Mouse (Mus musculus): ENCODE results near the gene Stim1. TPM values are rescaled to one million over a fixed set of nuclear protein-coding genes. Genes with fewer than 3 reads are reported as not detected.

Gene Stim1
- polyA plus RNA-seq, 1 experiment: 37.0 TPM

DNA sequence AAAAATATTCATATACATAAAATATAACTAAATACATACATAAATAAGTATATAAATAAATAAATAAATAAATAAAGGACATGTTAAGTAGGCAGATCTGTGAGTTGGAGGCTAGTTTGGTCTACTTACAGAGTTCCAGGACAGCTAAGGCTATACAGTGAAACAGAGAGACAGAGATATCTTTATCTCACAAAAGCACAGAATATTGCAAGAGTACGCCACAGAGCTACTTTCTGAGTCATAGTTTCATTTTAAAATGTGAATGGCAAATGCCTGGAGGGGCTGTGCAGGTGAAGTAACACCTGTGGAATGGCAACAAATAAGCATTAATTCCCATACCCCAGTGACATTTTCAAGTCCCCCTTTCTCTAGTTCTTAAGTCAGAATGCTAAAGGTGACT lies 14.0 kb upstream of the Stim1 start:
- Histone ChIP-seq H3K4me2 (ENCODE audit: low read depth) (no peak overlapping the region), H3K27me3 (ENCODE audit: control insufficient read depth, insufficient read depth, insufficient read length) (no peaks in the 10 kb centered on the region), H3K36me3 (ENCODE audit: control insufficient read depth, insufficient read depth) (no peaks in the 10 kb centered on the region), H3K4me3 (no peak overlapping the region), H3K79me2 (ENCODE audit: control insufficient read depth, insufficient read depth) (peaks cover 11% of the 10 kb centered on the region), H3ac (ENCODE audit: control insufficient read depth, insufficient read length) (no peak overlapping the region)
- TF ChIP-seq REST (IDR thresholded peaks at IDR 0.05; ENCODE audit: insufficient read depth, insufficient read length): no peak
- no peak for TF ChIP-seq TCF3 (IDR thresholded peaks at IDR 0.05; ENCODE audit: insufficient read length, low read depth)
- no peak for TF ChIP-seq POLR2A (IDR thresholded peaks at IDR 0.05; ENCODE audit: insufficient read length, low read depth)
- no peak for TF ChIP-seq MAX (IDR thresholded peaks at IDR 0.05; ENCODE audit: low read depth)
- TF ChIP-seq POLR2AphosphoS2 (IDR thresholded peaks at IDR 0.05; ENCODE audit: insufficient read length, low read depth): no peak
- no peak for TF ChIP-seq TCF12 (IDR thresholded peaks at IDR 0.05; ENCODE audit: insufficient read depth, poor library complexity, severe bottlenecking)
- TF ChIP-seq CEBPB (IDR thresholded peaks at IDR 0.05; ENCODE audit: insufficient read depth, poor library complexity, severe bottlenecking): no peak
- no peak for TF ChIP-seq SRF (IDR thresholded peaks at IDR 0.05; ENCODE audit: control insufficient read depth, insufficient read length, low read depth)
- no peak for TF ChIP-seq MYOG (IDR thresholded peaks at IDR 0.05; ENCODE audit: control insufficient read depth in 1 of 3, insufficient read depth in 1 of 3, insufficient read length in 2 of 3, low read depth in 2 of 3)
- no peak for TF ChIP-seq E2F4 (IDR thresholded peaks at IDR 0.05; ENCODE audit: insufficient read depth)
- TF ChIP-seq MYOD1 (IDR thresholded peaks at IDR 0.05; ENCODE audit: control insufficient read depth in 1 of 3, insufficient read length in 2 of 3, low read depth in 2 of 3): no peak
- no peak for TF ChIP-seq USF1 (IDR thresholded peaks at IDR 0.05; ENCODE audit: low read depth)

DNA sequence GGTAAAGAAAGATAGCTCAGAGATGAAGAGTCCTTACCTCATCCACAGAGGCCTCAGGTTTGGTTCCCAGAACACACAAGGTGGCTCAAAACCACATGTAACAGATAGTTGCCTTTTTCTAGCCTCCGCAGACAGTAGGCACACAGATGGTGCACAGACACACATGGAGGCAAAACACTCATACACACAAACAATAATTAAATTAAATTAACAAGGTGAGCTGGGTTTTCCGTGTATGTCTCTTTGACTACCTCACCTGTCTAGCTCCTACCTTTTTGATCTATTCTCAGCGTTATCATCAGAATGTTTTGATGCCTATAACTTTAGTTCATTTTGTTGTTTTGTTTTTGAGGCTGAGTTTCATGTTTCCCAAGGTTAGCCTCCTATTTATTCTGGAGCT lies 11.7 kb upstream of the Stim1 start, which contains the start of gene Rhog:
TSS of gene Rhog (minus strand) at position 101 of the 400 bp plus-strand sequence.
- H3K79me2 ChIP-seq (ENCODE audit: control insufficient read depth, insufficient read depth): no peaks in the 10 kb centered on the region
- H3K27me3 ChIP-seq (ENCODE audit: control insufficient read depth, insufficient read depth, insufficient read length): no peaks in the 10 kb centered on the region
- H3K4me2 ChIP-seq (ENCODE audit: low read depth): no peak within 1 kb of the TSS
- H3K4me3 ChIP-seq: no peak within 1 kb of the TSS
- H3ac ChIP-seq (ENCODE audit: control insufficient read depth, insufficient read length): no peak within 1 kb of the TSS
- TF ChIP-seq TCF3 (IDR thresholded peaks at IDR 0.05; ENCODE audit: insufficient read length, low read depth): no peak
- no peak for TF ChIP-seq CEBPB (IDR thresholded peaks at IDR 0.05; ENCODE audit: insufficient read depth, poor library complexity, severe bottlenecking)
- TF ChIP-seq USF1 (IDR thresholded peaks at IDR 0.05; ENCODE audit: low read depth): no peak
- TF ChIP-seq MAX (IDR thresholded peaks at IDR 0.05; ENCODE audit: low read depth): no peak
- no peak for TF ChIP-seq REST (IDR thresholded peaks at IDR 0.05; ENCODE audit: insufficient read depth, insufficient read length)
- no peak for TF ChIP-seq MYOD1 (IDR thresholded peaks at IDR 0.05; ENCODE audit: control insufficient read depth in 1 of 3, insufficient read length in 2 of 3, low read depth in 2 of 3)
- no peak for TF ChIP-seq SRF (IDR thresholded peaks at IDR 0.05; ENCODE audit: control insufficient read depth, insufficient read length, low read depth)
- TF ChIP-seq TCF12 (IDR thresholded peaks at IDR 0.05; ENCODE audit: insufficient read depth, poor library complexity, severe bottlenecking): no peak
- no peak for TF ChIP-seq POLR2A (IDR thresholded peaks at IDR 0.05; ENCODE audit: insufficient read length, low read depth)
- TF ChIP-seq E2F4 (IDR thresholded peaks at IDR 0.05; ENCODE audit: insufficient read depth): no peak
- TF ChIP-seq MYOG (IDR thresholded peaks at IDR 0.05; ENCODE audit: control insufficient read depth in 1 of 3, insufficient read depth in 1 of 3, insufficient read length in 2 of 3, low read depth in 2 of 3): no peak
- TF ChIP-seq POLR2AphosphoS2 (IDR thresholded peaks at IDR 0.05; ENCODE audit: insufficient read length, low read depth): no peak
- H3K36me3 ChIP-seq (ENCODE audit: control insufficient read depth, insufficient read depth): no peaks in the 10 kb centered on the region

DNA sequence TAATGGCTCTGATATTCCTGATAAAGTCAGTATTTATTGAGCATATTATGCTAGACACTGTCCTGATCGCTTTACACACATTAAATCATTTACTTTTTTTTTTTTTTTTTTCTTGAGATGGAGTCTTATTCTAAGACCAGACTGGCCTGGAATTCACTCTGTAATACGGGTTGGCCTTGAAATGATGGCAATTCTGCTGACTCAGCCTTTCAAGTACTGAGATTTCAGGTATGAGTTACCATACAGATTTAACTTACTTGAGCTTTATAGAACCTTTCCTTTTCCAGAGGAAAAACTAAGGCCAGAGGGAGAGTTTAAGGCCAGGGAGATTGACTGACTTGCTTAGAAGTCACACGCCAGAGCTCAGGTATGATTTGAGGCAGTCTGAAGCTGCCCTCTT lies 11.0 kb upstream of the Stim1 start:
- H3K36me3 ChIP-seq (ENCODE audit: control insufficient read depth, insufficient read depth): no peaks in the 10 kb centered on the region
- no peak overlapping the region for H3K4me2 ChIP-seq (ENCODE audit: low read depth)
- no peak overlapping the region for H3ac ChIP-seq (ENCODE audit: control insufficient read depth, insufficient read length)
- no peak overlapping the region for H3K4me3 ChIP-seq
- no peaks in the 10 kb centered on the region for H3K27me3 ChIP-seq (ENCODE audit: control insufficient read depth, insufficient read depth, insufficient read length)
- TF ChIP-seq POLR2A (IDR thresholded peaks at IDR 0.05; ENCODE audit: insufficient read length, low read depth): no peak
- no peaks in the 10 kb centered on the region for H3K79me2 ChIP-seq (ENCODE audit: control insufficient read depth, insufficient read depth)

DNA sequence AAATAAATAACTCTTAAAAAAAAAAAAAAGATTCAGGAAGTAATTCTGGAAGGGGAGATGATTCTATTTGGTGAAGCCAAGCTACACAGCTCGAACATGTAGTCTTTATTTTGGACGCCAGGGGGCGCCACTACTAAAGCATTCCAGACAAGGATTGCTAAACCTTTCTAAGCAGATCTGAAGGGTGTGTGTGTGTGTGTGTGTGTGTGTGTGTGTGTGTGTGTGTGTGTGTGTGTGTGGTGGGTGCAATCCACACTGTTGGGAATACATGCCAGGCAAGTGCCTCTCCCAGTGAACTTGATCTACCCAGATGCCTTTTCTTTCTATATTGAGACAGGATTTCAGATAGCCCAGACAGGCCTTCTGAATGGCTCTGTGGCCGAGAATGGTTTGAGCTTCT lies 9.4 kb upstream of the Stim1 start:
- Histone ChIP-seq H3K36me3 (ENCODE audit: control insufficient read depth, insufficient read depth) (no peaks in the 10 kb centered on the region), H3K4me2 (ENCODE audit: low read depth) (no peak overlapping the region), H3K79me2 (ENCODE audit: control insufficient read depth, insufficient read depth) (no peaks in the 10 kb centered on the region), H3K27me3 (ENCODE audit: control insufficient read depth, insufficient read depth, insufficient read length) (no peaks in the 10 kb centered on the region), H3K4me3 (no peak overlapping the region), H3ac (ENCODE audit: control insufficient read depth, insufficient read length) (no peak overlapping the region)
- TF ChIP-seq REST (IDR thresholded peaks at IDR 0.05; ENCODE audit: insufficient read depth, insufficient read length): no peak
- TF ChIP-seq MYOD1 (IDR thresholded peaks at IDR 0.05; ENCODE audit: control insufficient read depth in 1 of 3, insufficient read length in 2 of 3, low read depth in 2 of 3): no peak
- TF ChIP-seq MYOG (IDR thresholded peaks at IDR 0.05; ENCODE audit: control insufficient read depth in 1 of 3, insufficient read depth in 1 of 3, insufficient read length in 2 of 3, low read depth in 2 of 3): no peak
- TF ChIP-seq USF1 (IDR thresholded peaks at IDR 0.05; ENCODE audit: low read depth): no peak
- no peak for TF ChIP-seq SRF (IDR thresholded peaks at IDR 0.05; ENCODE audit: control insufficient read depth, insufficient read length, low read depth)
- TF ChIP-seq MAX (IDR thresholded peaks at IDR 0.05; ENCODE audit: low read depth): no peak

DNA sequence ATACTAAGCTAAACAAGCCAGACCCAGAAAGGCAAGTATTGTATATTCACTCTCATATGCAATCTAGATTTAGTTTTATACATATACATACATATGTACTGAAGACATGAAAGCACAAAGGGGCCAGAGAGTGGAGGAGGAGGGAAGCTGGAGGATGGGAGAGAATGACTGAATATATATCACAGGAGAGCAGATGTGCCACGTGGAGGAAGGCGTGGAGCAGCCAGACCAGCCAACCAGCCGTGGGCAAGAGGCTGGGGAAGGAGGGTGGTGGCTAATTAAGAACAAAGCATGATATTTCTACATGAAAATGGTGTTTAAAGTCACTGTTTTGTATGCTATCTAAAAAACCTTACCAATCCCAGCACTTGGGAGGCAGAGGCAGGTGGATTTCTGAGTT lies 8.9 kb upstream of the Stim1 start:
- Histone ChIP-seq H3K79me2 (ENCODE audit: control insufficient read depth, insufficient read depth) (no peaks in the 10 kb centered on the region), H3K4me3 (no peak overlapping the region), H3K36me3 (ENCODE audit: control insufficient read depth, insufficient read depth) (no peaks in the 10 kb centered on the region), H3K4me2 (ENCODE audit: low read depth) (no peak overlapping the region), H3K27me3 (ENCODE audit: control insufficient read depth, insufficient read depth, insufficient read length) (no peaks in the 10 kb centered on the region), H3ac (ENCODE audit: control insufficient read depth, insufficient read length) (no peak overlapping the region)
- TF ChIP-seq MAX (IDR thresholded peaks at IDR 0.05; ENCODE audit: low read depth) (no peak), E2F4 (IDR thresholded peaks at IDR 0.05; ENCODE audit: insufficient read depth) (no peak), CEBPB (IDR thresholded peaks at IDR 0.05; ENCODE audit: insufficient read depth, poor library complexity, severe bottlenecking) (no peak), REST (IDR thresholded peaks at IDR 0.05; ENCODE audit: insufficient read depth, insufficient read length) (no peak)

Measured in myocyte (in vitro differentiated cells).